29 mouse cellular contexts compared by ENCODE assay signal in the genomic region with DNA sequence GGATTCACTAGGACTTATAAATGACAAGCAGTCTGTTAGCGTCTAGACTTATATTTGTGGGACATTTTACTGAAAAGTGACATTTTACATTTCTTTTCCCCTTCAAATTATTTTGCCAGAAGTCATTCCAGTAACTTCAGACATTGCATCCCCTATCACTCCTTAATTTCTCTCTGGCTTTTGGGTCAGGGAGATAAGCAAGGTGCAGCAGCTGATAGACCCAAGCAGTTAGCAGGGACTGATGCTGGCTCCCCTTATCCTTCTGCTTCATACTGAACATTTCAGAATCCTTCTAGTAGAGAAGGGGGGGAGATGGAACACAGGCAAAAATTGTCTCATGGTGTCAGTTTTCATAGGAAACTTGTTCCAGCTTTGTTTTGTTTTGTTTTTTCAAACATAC. TPM values are rescaled to one million over a fixed set of nuclear protein-coding genes. Genes with fewer than 3 reads are reported as not detected.
DNase-seq lines count a peak whose midpoint lies in the region; ATAC-seq and TF ChIP-seq lines count a peak whose summit lies in the region.
"Had no signal": no experiment of that assay in that cellular context is flagged by ENCODE, and none has a peak within 500 bp of the region (broad histone marks: within the 10 kb centered on the region; RNA-seq: fewer than 3 reads in every experiment).

No protein-coding gene starts in this region.

- no peak overlapping the region for H3K4me2 ChIP-seq in stomach, embryonic 15.5 days
- no peak overlapping the region for H3K4me2 ChIP-seq in stomach, postnatal 0 days (replicated peaks; ENCODE audit: low read depth)
- H3K4me2 ChIP-seq in liver, embryonic 12.5 days, result peak overlapping the region; percentile 42
- H3K4me2 ChIP-seq in liver, postnatal 0 days (ENCODE audit: low read depth, low read length), result peak overlapping the region; percentile 26; the same call in 1 of the 2 replicates
- H3K4me2 ChIP-seq: forebrain, embryonic 13.5 days; heart, embryonic 13.5 days; hindbrain, embryonic 15.5 days; kidney, embryonic 15.5 days; limb, embryonic 15.5 days; lung, embryonic 15.5 days; midbrain, embryonic 12.5 days; neural tube, embryonic 13.5 days had no signal

- no peaks in the 10 kb centered on the region for H3K27me3 ChIP-seq in stomach, embryonic 15.5 days (replicated peaks)
- H3K27me3 ChIP-seq in stomach, postnatal 0 days (ENCODE audit: control insufficient read depth, insufficient read depth, low read length), result no peaks in the 10 kb centered on the region
- no peaks in the 10 kb centered on the region for H3K27me3 ChIP-seq in liver, embryonic 12.5 days (replicated peaks)
- H3K27me3 ChIP-seq in liver, postnatal 0 days (ENCODE audit: insufficient read depth, low read length), result no peaks in the 10 kb centered on the region
- H3K27me3 ChIP-seq: CH12.LX; forebrain, embryonic 13.5 days; heart, embryonic 13.5 days; hindbrain, embryonic 15.5 days; kidney, embryonic 15.5 days; limb, embryonic 15.5 days; lung, embryonic 15.5 days; midbrain, embryonic 12.5 days; neural tube, embryonic 13.5 days had no signal

- peak; percentile 50; the same call in 1 of the 2 replicates for ATAC-seq in stomach, embryonic 15.5 days (ENCODE audit: insufficient read depth, low FRiP score, low read depth)
- ATAC-seq in stomach, postnatal 0 days (ENCODE audit: low FRiP score, low TSS enrichment), result no peak
- peak; percentile 92 for ATAC-seq in liver, embryonic 12.5 days
- ATAC-seq in liver, postnatal 0 days, result peak; percentile 49
- ATAC-seq: forebrain, embryonic 13.5 days; Patski had no signal

- TF ChIP-seq CTCF in stomach, postnatal 0 days (IDR thresholded peaks at IDR 0.05; ENCODE audit: low read depth), result no peak
- no peak for TF ChIP-seq CTCF in liver, postnatal 0 days (IDR thresholded peaks at IDR 0.05; ENCODE audit: low read depth)

- intact Hi-C loops in left cerebral cortex, postnatal 25 days (cut with DNase I), result no loop called here

- H3K4me1 ChIP-seq in stomach, embryonic 15.5 days, result no peaks in the 10 kb centered on the region
- H3K4me1 ChIP-seq in stomach, postnatal 0 days (replicated peaks; ENCODE audit: control insufficient read depth, insufficient read depth), result no peaks in the 10 kb centered on the region
- H3K4me1 ChIP-seq in liver, embryonic 12.5 days, result peaks cover 47% of the 10 kb centered on the region
- peaks cover 8% of the 10 kb centered on the region for H3K4me1 ChIP-seq in liver, postnatal 0 days (ENCODE audit: insufficient read depth)
- H3K4me1 ChIP-seq: heart, embryonic 13.5 days; kidney, embryonic 15.5 days; limb, embryonic 15.5 days; lung, embryonic 15.5 days had no signal

- H3K36me3 ChIP-seq in stomach, embryonic 15.5 days, result no peaks in the 10 kb centered on the region
- H3K36me3 ChIP-seq in stomach, postnatal 0 days (ENCODE audit: control insufficient read depth, insufficient read depth, low read length), result no peaks in the 10 kb centered on the region
- H3K36me3 ChIP-seq in liver, embryonic 12.5 days, result no peaks in the 10 kb centered on the region
- H3K36me3 ChIP-seq in liver, postnatal 0 days (replicated peaks; ENCODE audit: insufficient read depth, low read length), result no peaks in the 10 kb centered on the region
- H3K36me3 ChIP-seq: heart, embryonic 13.5 days; hindbrain, embryonic 15.5 days; kidney, embryonic 15.5 days; limb, embryonic 15.5 days; lung, embryonic 15.5 days; midbrain, embryonic 12.5 days; neural tube, embryonic 13.5 days had no signal

- H3K4me3 ChIP-seq in stomach, embryonic 15.5 days (replicated peaks), result no peak overlapping the region
- no peak overlapping the region for H3K4me3 ChIP-seq in stomach, postnatal 0 days (ENCODE audit: low read depth, low read length)
- no peak overlapping the region for H3K4me3 ChIP-seq in liver, embryonic 12.5 days
- H3K4me3 ChIP-seq in liver, postnatal 0 days (ENCODE audit: low read depth, low read length), result no peak overlapping the region
- H3K4me3 ChIP-seq: forebrain, embryonic 13.5 days; heart, embryonic 13.5 days; hindbrain, embryonic 15.5 days; kidney, embryonic 15.5 days; layer of hippocampus, adult 2 months; left cerebral cortex, adult 2 months; limb, embryonic 15.5 days; lung, embryonic 15.5 days; midbrain, embryonic 12.5 days; myocyte; neural tube, embryonic 13.5 days had no signal

- 93% methylated on average over 1 of the region's 1 CpGs for WGBS in stomach, embryonic 15.5 days
- WGBS in stomach, postnatal 0 days, result 93% methylated on average over 1 of the region's 1 CpGs
- 74% methylated on average over 1 of the region's 1 CpGs for WGBS in liver, embryonic 12.5 days (ENCODE audit: insufficient replicate concordance)
- WGBS in liver, postnatal 0 days (ENCODE audit: insufficient replicate concordance), result 90% methylated on average over 1 of the region's 1 CpGs

- DNase-seq in stomach, postnatal 0 days (ENCODE audit: low spot score), result no peak
- DNase-seq in liver, postnatal 0 days, result no peak
- DNase-seq in adrenal gland, adult 8-10 months, result no peak
- DNase-seq in neural tube, embryonic 10.5 days (ENCODE audit: extremely low spot score, low spot score), result no peak
- DNase-seq in left cerebral cortex, postnatal 25 days (ENCODE audit: low spot score in 2 of 2), result no peak
- DNase-seq: adrenal gland, postnatal 25 days; cerebellum, postnatal 10 days; gastrocnemius, postnatal 10 days; heart, postnatal 10 days; kidney, adult 11 months; kidney, postnatal 25 days; left cerebral cortex, postnatal 4 days; right cerebral cortex, postnatal 4 days had no signal

- no peak overlapping the region for H3K27ac ChIP-seq in stomach, embryonic 15.5 days
- H3K27ac ChIP-seq in stomach, postnatal 0 days (replicated peaks), result no peak overlapping the region
- peak overlapping the region; percentile 11; the same call in 1 of the 2 replicates for H3K27ac ChIP-seq in liver, embryonic 12.5 days
- no peak overlapping the region for H3K27ac ChIP-seq in liver, postnatal 0 days (ENCODE audit: low read depth)
- H3K27ac ChIP-seq: forebrain, embryonic 13.5 days; heart, embryonic 13.5 days; hindbrain, embryonic 15.5 days; kidney, embryonic 15.5 days; layer of hippocampus, adult 2 months; left cerebral cortex, adult 2 months; limb, embryonic 15.5 days; lung, embryonic 15.5 days; midbrain, embryonic 12.5 days; neural tube, embryonic 13.5 days had no signal

- no peak for TF ChIP-seq EP300 in stomach, postnatal 0 days (optimal IDR thresholded peaks at IDR 0.05)
- TF ChIP-seq EP300 in liver, postnatal 0 days (IDR thresholded peaks at IDR 0.05; ENCODE audit: low read depth), result peak; percentile 95

- no peaks in the 10 kb centered on the region for H3K9me3 ChIP-seq in stomach, embryonic 15.5 days
- no peaks in the 10 kb centered on the region for H3K9me3 ChIP-seq in stomach, postnatal 0 days (ENCODE audit: control insufficient read depth, low read length)
- H3K9me3 ChIP-seq in liver, embryonic 12.5 days (replicated peaks), result no peaks in the 10 kb centered on the region
- no peaks in the 10 kb centered on the region for H3K9me3 ChIP-seq in liver, postnatal 0 days (ENCODE audit: low read length)
- H3K9me3 ChIP-seq: forebrain, embryonic 13.5 days; heart, embryonic 13.5 days; hindbrain, embryonic 15.5 days; kidney, embryonic 15.5 days; limb, embryonic 15.5 days; lung, embryonic 15.5 days; midbrain, embryonic 12.5 days; neural tube, embryonic 13.5 days had no signal

- no peak overlapping the region for H3K9ac ChIP-seq in stomach, embryonic 15.5 days
- no peak overlapping the region for H3K9ac ChIP-seq in stomach, postnatal 0 days (ENCODE audit: low read length)
- no peak overlapping the region for H3K9ac ChIP-seq in liver, embryonic 12.5 days
- H3K9ac ChIP-seq in liver, postnatal 0 days (replicated peaks), result no peak overlapping the region
- H3K9ac ChIP-seq: forebrain, embryonic 13.5 days; heart, embryonic 13.5 days; hindbrain, embryonic 15.5 days; kidney, embryonic 15.5 days; limb, embryonic 15.5 days; lung, embryonic 15.5 days; midbrain, embryonic 12.5 days; neural tube, embryonic 13.5 days had no signal

RNA-seq across cellular contexts. Expression of a gene that starts 22.9 kb away (rescaled TPM):
- 2.6 and 2.9 TPM in 2 replicates for polyA plus RNA-seq in stomach, embryonic 15.5 days (2015; fragmentation: Nextera tagmentation; extraction: Ambion mirVana)
- 1.6 TPM in 2 replicates for polyA plus RNA-seq in stomach, postnatal 0 days (2015; fragmentation: Nextera tagmentation; extraction: Ambion mirVana)
- polyA plus RNA-seq in liver, embryonic 12.5 days (2016; fragmentation: Nextera tagmentation; extraction: Ambion mirVana), result 4.9 TPM in 2 replicates
- 2.8 and 3.3 TPM in 2 replicates for polyA plus RNA-seq in liver, postnatal 0 days (2015; fragmentation: Nextera tagmentation; extraction: Ambion mirVana)
- 1 to 10 TPM; 1.9 to 3.9 (median 3.0) TPM for total RNA-seq in adrenal gland, adult 8-10 months (2022)
- total RNA-seq in left cerebral cortex, postnatal 25 days (2021), result 1 to 10 TPM; 3.7 to 4.6 TPM
- polyA plus RNA-seq: C2C12, myocyte, Patski had no signal

Comparison
In these comparisons a context has a peak if more than half of its experiments do, and no peak if none do; other contexts are left out.
1. H3K4me2 ChIP-seq: peak in liver, embryonic 12.5 days (single experiment) and liver, postnatal 0 days (single experiment); none in stomach, embryonic 15.5 days (single experiment) and stomach, postnatal 0 days (single experiment).